Mouse (Mus musculus) liver (tissue): Measurements from ENCODE around the gene Slc30a2.
A peak's percentile ranks its signal among the peaks of the same experiment; 100 is the strongest.
"Not testable (repeated sequence)": the region's sequence is repeated elsewhere in the genome, so short reads cannot be mapped to it uniquely, and the experiment has no call there.

Experiments used
- DNase-seq: peaks from one replicate; pipeline ENCODE4 v3.0.0-alpha.2; 2020; ENCODE audit warnings: mixed read lengths

Slc30a2 gene

DNA sequence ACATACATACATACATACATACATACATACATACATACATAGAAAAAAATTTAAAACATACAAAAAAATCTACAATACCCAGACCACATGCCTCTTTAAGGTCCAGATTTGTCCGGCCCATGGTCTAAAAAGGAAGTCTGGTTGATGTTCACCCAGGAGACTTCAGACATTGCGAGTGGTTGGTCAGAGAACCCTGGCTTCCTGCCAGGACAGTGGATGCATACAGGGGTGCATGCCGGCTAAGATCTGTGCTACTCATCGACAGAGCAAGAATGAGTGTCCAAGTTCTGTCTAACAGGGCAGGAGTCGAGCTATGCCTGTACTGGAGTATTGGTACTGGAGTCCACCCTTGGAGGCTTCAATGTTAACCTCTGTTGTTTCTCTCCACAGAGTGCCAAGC lies 18.3 kb upstream of the Slc30a2 start:
- no peak for DNase-seq

GRCm38 (mm10) chr4:134326859-134327530 lies 16.0 kb upstream of the Slc30a2 start:
- no peak for DNase-seq

DNA sequence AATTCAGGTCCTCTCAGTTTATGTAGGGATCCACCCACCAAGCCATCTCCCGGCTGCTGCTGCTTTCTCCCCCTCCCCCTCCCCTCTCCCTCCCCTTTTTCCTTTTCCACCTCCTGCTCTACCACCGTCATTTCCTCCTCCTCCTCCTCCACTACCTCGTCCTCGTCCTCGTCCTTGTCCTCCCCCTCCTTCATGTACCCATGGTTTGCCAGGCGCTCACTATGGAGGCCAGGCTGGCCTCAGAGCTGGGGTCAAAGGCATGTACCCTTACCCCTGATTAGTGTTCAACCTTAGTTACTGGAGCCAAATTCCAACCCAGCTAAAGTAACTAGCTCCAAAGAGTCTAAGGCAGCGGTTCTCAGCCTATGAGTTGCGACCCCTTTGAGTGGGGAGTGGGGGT lies 14.8 kb upstream of the Slc30a2 start:
- no peak for DNase-seq

DNA sequence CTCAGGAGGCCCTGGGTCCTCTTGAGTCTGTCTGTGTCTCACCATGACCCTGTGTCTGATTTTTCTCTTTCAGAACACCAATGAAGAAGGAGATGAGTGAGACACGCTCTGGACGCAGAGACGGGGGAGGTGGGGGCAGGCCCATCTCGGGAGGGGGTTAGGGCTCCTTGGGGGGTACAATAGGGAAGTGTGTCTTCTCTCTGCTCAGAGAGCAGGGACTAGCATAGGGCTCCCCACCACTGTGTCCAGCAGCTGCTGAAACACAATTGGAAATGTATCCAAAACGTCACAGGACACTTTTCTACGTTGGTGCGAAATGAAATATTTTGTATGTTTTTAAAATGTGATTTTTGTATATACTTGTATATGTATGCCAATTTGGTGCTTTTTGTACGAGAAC lies 14.1 kb upstream of the Slc30a2 start:
- no peak for DNase-seq

DNA sequence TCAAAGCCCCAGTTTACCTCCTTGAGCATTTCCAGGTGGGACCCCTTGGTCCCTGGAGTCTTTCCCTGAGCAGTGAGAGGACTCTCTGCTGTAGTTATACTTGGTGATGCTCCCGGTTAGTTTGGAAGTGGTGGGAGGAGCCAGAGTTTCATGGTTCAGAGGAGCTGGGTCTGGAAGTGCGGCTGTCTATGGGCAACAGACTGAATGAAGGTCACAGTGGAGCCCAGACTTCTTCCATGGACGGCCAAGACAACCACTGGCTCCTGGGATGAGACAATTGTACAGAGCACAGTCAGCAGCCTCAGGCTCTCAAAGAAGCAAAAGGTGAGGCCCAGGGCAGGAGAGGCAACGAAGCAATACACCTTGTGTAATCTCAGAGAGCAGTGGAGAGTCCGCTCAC lies 12.7 kb upstream of the Slc30a2 start:
- no peak for DNase-seq

GRCm38 (mm10) chr4:134341231-134341630 lies 1.8 kb upstream of the Slc30a2 start:
- not testable (repeated sequence) for DNase-seq

GRCm38 (mm10) chr4:134342213-134342779 lies 685 bp upstream of the Slc30a2 start:
- DNase-seq, result no peak

- no peak for DNase-seq
These were observed 1.6 kb downstream of the Slc30a2 start for GRCm38 (mm10) chr4:134344620-134345019.

DNA sequence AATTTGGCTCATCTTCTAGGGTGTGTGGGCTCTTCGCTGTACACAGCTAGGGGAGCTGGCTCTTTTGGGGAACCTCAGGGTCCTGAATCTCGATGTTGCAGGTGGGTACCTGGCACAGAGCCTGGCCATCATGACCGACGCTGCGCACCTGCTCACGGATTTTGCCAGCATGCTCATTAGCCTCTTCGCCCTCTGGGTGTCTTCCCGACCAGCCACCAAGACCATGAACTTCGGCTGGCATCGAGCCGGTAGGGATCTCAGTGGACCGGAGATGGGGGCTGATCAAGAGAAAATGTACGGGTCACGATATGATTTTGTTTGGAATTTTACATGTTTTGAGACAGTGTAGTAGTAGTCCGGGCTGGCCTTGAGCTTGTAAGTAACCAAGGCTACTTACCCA lies 2.8 kb downstream of the Slc30a2 start:
- DNase-seq, result no peak

DNA sequence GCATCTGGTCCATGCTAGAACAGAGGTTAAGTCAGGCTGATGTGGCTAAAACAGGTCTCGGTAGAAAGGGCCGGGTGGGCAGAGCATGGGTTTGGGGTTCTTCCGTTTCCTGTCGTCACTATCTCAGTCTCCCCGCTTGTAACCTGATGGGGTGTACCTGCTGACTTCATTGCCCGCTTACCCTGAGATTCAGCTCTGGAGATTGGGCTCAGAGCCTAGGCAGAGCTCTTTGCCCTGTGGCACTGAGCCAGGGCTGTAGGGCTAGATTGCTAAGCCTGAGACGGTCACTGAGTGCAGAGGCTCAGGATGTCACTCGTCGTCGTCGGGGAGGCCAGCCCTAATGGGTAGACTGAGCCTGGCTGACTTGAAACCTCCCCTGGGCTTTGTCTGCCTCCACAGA lies 5.1 kb downstream of the Slc30a2 start:
- no peak for DNase-seq

DNA sequence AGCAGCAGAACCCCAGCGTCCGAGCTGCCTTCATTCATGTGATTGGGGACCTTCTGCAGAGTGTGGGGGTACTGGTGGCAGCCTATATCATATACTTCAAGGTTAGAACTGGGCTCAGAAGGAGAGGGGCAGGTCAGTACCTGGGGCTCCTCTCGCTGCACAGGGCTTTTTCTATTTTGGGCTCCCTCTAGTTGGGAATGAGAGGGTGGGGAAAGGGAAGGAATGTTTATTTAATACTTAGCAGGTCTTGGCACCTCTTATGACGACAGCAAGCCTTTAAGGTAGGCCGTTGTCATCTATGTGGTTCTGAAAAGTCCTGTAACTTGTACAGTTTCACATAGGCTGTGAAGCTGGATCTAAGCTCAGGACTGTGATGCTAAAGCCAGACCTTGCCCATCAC lies 5.6 kb downstream of the Slc30a2 start:
- DNase-seq, result no peak

DNA sequence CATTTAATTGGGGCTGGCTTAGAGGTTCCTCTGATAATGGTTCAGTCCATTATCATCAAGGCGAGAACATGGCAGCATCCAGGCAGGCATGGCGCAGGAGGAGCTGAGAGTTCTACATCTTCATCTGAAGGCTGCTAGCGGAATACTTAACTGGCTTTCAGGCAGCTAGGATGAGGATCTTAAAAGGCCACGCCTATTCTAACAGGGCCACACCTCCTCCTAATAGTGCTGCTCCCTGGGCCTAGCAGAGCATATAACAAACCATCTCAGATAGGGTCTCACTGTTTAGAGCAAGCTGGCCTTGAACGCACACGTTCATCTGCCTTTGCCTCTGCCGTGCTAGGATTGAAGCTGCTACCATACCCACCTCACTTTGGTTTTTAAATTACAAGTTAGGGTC lies 6.8 kb downstream of the Slc30a2 start:
- no peak for DNase-seq

- no peak for DNase-seq
These were observed 7.7 kb downstream of the Slc30a2 start for GRCm38 (mm10) chr4:134350641-134351040.

GRCm38 (mm10) chr4:134351329-134352260 lies 8.6 kb downstream of the Slc30a2 start:
- DNase-seq, result no peak

- no peak for DNase-seq
These were observed 9.3 kb downstream of the Slc30a2 start for GRCm38 (mm10) chr4:134352261-134352707.

DNA sequence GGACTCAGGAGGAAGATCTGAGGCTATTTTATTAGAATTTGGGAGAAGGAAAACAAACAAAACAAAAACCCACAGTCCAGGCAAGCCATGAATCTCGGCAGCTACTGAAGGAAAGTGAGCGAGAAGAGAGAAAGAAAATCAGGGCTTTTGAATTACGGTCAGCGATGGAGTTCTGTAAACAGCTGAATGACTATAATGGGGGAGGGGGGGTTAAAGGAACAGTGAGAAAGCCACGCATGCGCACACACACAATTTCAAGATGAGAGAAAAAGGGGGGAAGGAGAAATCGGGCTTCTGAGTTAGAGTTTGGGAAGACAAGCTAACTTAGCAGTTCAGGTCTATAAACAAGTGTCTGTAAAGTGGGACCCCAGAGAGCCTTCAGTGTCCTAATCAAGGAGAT lies 9.9 kb downstream of the Slc30a2 start:
- DNase-seq, result no peak

- no peak for DNase-seq
These were observed 10.8 kb downstream of the Slc30a2 start for GRCm38 (mm10) chr4:134353527-134354409.

- no peak for DNase-seq
These were observed 13.0 kb downstream of the Slc30a2 start for GRCm38 (mm10) chr4:134355841-134356452.

GRCm38 (mm10) chr4:134356591-134357460 lies 13.8 kb downstream of the Slc30a2 start:
- DNase-seq, result peak; percentile 66

GRCm38 (mm10) chr4:134357461-134357771 lies 14.4 kb downstream of the Slc30a2 start:
- no peak for DNase-seq

- DNase-seq, result no peak
These were observed 16.7 kb downstream of the Slc30a2 start for GRCm38 (mm10) chr4:134359649-134360048.
